Mouse (Mus musculus) left cerebral cortex, postnatal 10 days (tissue): ENCODE measurements at regions not wholly inside any gene's neighbourhood (a gene's known extent, or its start where the extent isn't known, plus 50 kb on each side); places are given as distances from the start of the nearest gene placed in this dataset.
A peak's percentile ranks its signal among the peaks of the same experiment; 100 is the strongest.

Experiments
- DNase-seq, 2 experiments: peaks; one replicate each; pipeline ENCODE4 v3.0.0; 2021 to 2022; ENCODE audit warnings: low spot score in 2 of 2, mixed read lengths in 1 of 2; ENCODE audit errors: extremely low spot score in 1 of 2
- intact Hi-C: fragments of 180-260 bp; cut with DNase I; formaldehyde crosslinking; loops from one replicate; pipeline ENCODE4 v1.15.1; 2025

GRCm38 (mm10) chr12:69101965-69102364, 57.0 kb downstream of the Rps29 start:
- no peak for DNase-seq
- intact Hi-C loops, result no loop called here

GRCm38 (mm10) chr12:69094856-69095255, 64.1 kb downstream of the Rps29 start:
- intact Hi-C loops, result no loop called here
- peak in 1 of 2 experiments; percentile 27 for DNase-seq

GRCm38 (mm10) chr12:69093073-69093797, 65.8 kb downstream of the Rps29 start:
- intact Hi-C loops, result no loop called here
- no peak for DNase-seq

- DNase-seq, result peak in 1 of 2 experiments; percentile 76
- intact Hi-C loops, result loop anchor here (5.0 to 10.0 kb wide), 2 partner anchors 223 to 1661 kb away; no protein-coding TSS in a partner anchor
Observed at GRCm38 (mm10) chr12:69087928-69088609, 70.9 kb downstream of the Rps29 start.

- no peak for DNase-seq
- intact Hi-C loops, result loop anchor here (5.0 to 10.0 kb wide), 2 partner anchors 221 to 1658 kb away; no protein-coding TSS in a partner anchor
Observed at GRCm38 (mm10) chr12:69085522-69086179, 73.3 kb downstream of the Rps29 start.

- intact Hi-C loops, result loop anchor here (5.0 to 10.0 kb wide), 2 partner anchors 220 to 1657 kb away; no protein-coding TSS in a partner anchor
Observed at GRCm38 (mm10) chr12:69084656-69085055, 74.3 kb downstream of the Rps29 start.

GRCm38 (mm10) chr12:69082051-69082450, 76.9 kb downstream of the Rps29 start:
- no peak for DNase-seq
- intact Hi-C loops, result loop anchor here (10.0 kb wide), 1 partner anchor 217 kb away; no protein-coding TSS in a partner anchor

More at GRCm38 (mm10) chr12:69084656-69085055, 74.3 kb downstream of the Rps29 start:
- DNase-seq, result no peak

GRCm38 (mm10) chr12:69039553-69039952, 119.4 kb downstream of the Rps29 start:
- no peak for DNase-seq
- intact Hi-C loops, result no loop called here

- intact Hi-C loops, result no loop called here
- DNase-seq, result peak in 1 of 2 experiments; percentile 71
Observed at GRCm38 (mm10) chr12:69023594-69023993, 135.4 kb downstream of the Rps29 start.

- intact Hi-C loops, result no loop called here
- no peak for DNase-seq
Observed at GRCm38 (mm10) chr12:69016705-69017306, 142.2 kb downstream of the Rps29 start.

- DNase-seq, result no peak
- intact Hi-C loops, result no loop called here
Observed at GRCm38 (mm10) chr12:69005141-69005540, 153.8 kb downstream of the Rps29 start.

- DNase-seq, result peak in 1 of 2 experiments; percentile 10
- intact Hi-C loops, result no loop called here
Observed at GRCm38 (mm10) chr12:69002106-69002505, 156.9 kb downstream of the Rps29 start.

- peak; percentile 23 to 31 for DNase-seq
- intact Hi-C loops, result no loop called here
Observed at GRCm38 (mm10) chr12:68997259-68997658, 161.7 kb downstream of the Rps29 start.

GRCm38 (mm10) chr12:68996740-68997139, 162.2 kb downstream of the Rps29 start:
- intact Hi-C loops, result no loop called here
- peak in 1 of 2 experiments; percentile 11 for DNase-seq

- no peak for DNase-seq
- intact Hi-C loops, result no loop called here
Observed at GRCm38 (mm10) chr12:68980640-68981039, 178.3 kb downstream of the Rps29 start.

- DNase-seq, result no peak
- intact Hi-C loops, result no loop called here
Observed at GRCm38 (mm10) chr12:68980173-68980572, 178.8 kb downstream of the Rps29 start.

- intact Hi-C loops, result no loop called here
- DNase-seq, result no peak
Observed at GRCm38 (mm10) chr12:68979232-68979631, 179.8 kb downstream of the Rps29 start.

- intact Hi-C loops, result no loop called here
- DNase-seq, result no peak
Observed at GRCm38 (mm10) chr12:68977276-68977675, 181.7 kb downstream of the Rps29 start.

GRCm38 (mm10) chr12:68947240-68947639, 211.7 kb downstream of the Rps29 start:
- intact Hi-C loops, result no loop called here
- no peak for DNase-seq
